Mouse (Mus musculus) fat pad, adult 2 months (tissue): ENCODE results near the gene Mettl9.

ENCODE experiments used
- DNase-seq: peaks from one replicate; pipeline ENCODE4 v3.0.0-alpha.2; 2011; ENCODE audit warnings: low read depth, low spot score; ENCODE audit errors: extremely low read depth

The Mettl9 gene

GRCm38 (mm10) chr7:121093026-121093425 lies 58.8 kb downstream of the Mettl9 start:
- DNase-seq, result no peak

GRCm38 (mm10) chr7:121098614-121099389 lies 64.6 kb downstream of the Mettl9 start:
- DNase-seq, result no peak

GRCm38 (mm10) chr7:121107851-121108250 lies 73.6 kb downstream of the Mettl9 start:
- DNase-seq, result no peak

GRCm38 (mm10) chr7:121111321-121111720 lies 77.1 kb downstream of the Mettl9 start:
- DNase-seq, result no peak

- DNase-seq, result no peak
Measured at GRCm38 (mm10) chr7:121111762-121112161, 77.5 kb downstream of the Mettl9 start.

- DNase-seq, result no peak
Measured at GRCm38 (mm10) chr7:121120143-121120818, 86.0 kb downstream of the Mettl9 start.
